Mouse (Mus musculus): ENCODE measurements at regions not wholly inside any gene's neighbourhood (a gene's known extent, or its start where the extent isn't known, plus 50 kb on each side); places are given as distances from the start of the nearest gene placed in this dataset.

DNA sequence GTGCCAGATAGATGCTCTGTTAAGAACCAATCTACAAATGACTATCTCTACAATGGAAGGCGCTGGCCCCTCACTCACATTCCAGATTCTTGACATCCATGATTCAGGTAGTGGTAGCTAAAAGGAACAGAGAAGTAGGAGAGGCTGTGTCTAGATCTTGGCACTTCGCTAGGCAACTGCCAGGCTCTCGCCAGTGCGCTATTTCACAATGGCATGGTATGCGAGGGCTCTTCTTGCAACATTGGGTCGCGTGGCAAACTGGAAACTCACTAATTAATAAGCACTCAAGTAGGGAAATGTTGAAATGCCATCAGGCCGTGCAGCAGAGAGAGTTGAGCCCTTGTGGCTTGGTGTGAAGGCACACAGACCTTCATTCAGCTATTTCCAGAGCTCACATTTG lies 50.3 kb upstream of the Il12b start:
- Histone ChIP-seq H3K27ac (no peak overlapping the region), H3K36me3 (ENCODE audit: insufficient read depth, low read length) (no peaks in the 10 kb centered on the region), H3K9ac (ENCODE audit: low read depth, low read length) (no peak overlapping the region), H3K4me3 (replicated peaks; ENCODE audit: low read depth, low read length) (no peak overlapping the region), H3K4me2 (ENCODE audit: low read length) (no peak overlapping the region), H3K9me3 (replicated peaks; ENCODE audit: low read length) (no peaks in the 10 kb centered on the region), H3K4me1 (replicated peaks; ENCODE audit: insufficient read depth, low read length) (no peaks in the 10 kb centered on the region), H3K27me3 (ENCODE audit: insufficient read depth, low read length) (no peaks in the 10 kb centered on the region)
- DNase-seq (ENCODE audit: low spot score) (no peak), ATAC-seq (replicated peaks; ENCODE audit: low FRiP score, low read depth) (no peak)
- WGBS: 76% methylated on average over 8 of the region's 8 CpGs
- no peak for TF ChIP-seq CTCF (IDR thresholded peaks at IDR 0.05; ENCODE audit: low read depth)

Measured in kidney, postnatal 0 days (tissue).